Mouse (Mus musculus) bone marrow macrophage, adult 2 months (primary cell): Measurements from ENCODE around the gene Wdfy2.

Experiments used
- CTCF ChIP-seq: IDR thresholded peaks from 2 replicates; pipeline ENCODE4 v1.5.1; 2012; ENCODE audit warnings: low read depth, mild to moderate bottlenecking, low read length, moderate library complexity
- POLR2A ChIP-seq: IDR thresholded peaks from 2 replicates; pipeline ENCODE4 v1.6.1; 2012; ENCODE audit warnings: mild to moderate bottlenecking, low read depth, low read length, borderline replicate concordance

DNA sequence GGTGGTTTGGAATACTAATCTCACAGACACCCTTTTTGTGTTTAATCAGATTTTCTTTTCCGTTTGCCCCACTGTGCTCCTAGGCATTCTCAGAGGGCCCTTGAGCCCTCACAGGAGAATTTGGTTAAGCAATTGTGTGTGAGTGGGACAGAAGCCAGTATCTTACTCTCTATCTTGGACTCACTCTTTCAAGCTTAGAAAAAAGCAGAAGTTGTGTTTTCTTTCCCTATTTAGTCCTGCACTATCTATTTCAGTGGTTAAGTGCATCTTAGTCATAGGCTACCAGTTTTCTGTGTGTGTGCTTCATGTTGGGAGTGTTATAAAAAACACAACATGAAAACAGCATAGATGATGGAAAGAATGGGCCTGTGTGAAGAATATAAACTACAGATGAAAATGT, 142.3 kb downstream of the Wdfy2 start:
- no peak for TF ChIP-seq CTCF
- TF ChIP-seq POLR2A = no peak
